Mouse (Mus musculus) kidney, postnatal 0 days (tissue): ENCODE measurements at regions not wholly inside any gene's neighbourhood (a gene's known extent, or its start where the extent isn't known, plus 50 kb on each side); places are given as distances from the start of the nearest gene placed in this dataset.

Source experiments
- ATAC-seq: fragments of 200-750 bp; cut with Nextera tagmentation; replicated peaks from 2 replicates; pipeline ENCODE4 v1.8.0; 2017; ENCODE audit warnings: low read depth, moderate number of reproducible peaks, moderate TSS enrichment, moderate library complexity; ENCODE audit not compliant: low FRiP score
- DNase-seq: peaks from one replicate; pipeline ENCODE4 v3.0.0-alpha.2; 2016; ENCODE audit warnings: low spot score
- H3K27ac ChIP-seq: fragments of 300-500 bp; sonication (generic); 2 replicates; pipeline ENCODE4 v1.5.1; 2014; ENCODE audit warnings: mild to moderate bottlenecking
- H3K27me3 ChIP-seq: fragments of 300-500 bp; sonication (generic); 2 replicates; pipeline ENCODE4 v1.6.1; 2014; ENCODE audit warnings: low read length, mixed read lengths; ENCODE audit not compliant: insufficient read depth
- H3K36me3 ChIP-seq: fragments of 300-500 bp; sonication (generic); 2 replicates; pipeline ENCODE4 v1.6.1; 2014; ENCODE audit warnings: low read length, mixed read lengths; ENCODE audit not compliant: insufficient read depth
- H3K4me1 ChIP-seq: fragments of 300-500 bp; sonication (generic); replicated peaks from 2 replicates; pipeline ENCODE4 v1.6.1; 2014; ENCODE audit warnings: antibody characterized with exemption, low read length, mixed read lengths; ENCODE audit not compliant: insufficient read depth
- H3K4me2 ChIP-seq: fragments of 300-500 bp; sonication (generic); 2 replicates; pipeline ENCODE4 v1.6.1; 2014; ENCODE audit warnings: mild to moderate bottlenecking, low read length, moderate library complexity, mixed read lengths
- H3K4me3 ChIP-seq: fragments of 300-500 bp; sonication (generic); replicated peaks from 2 replicates; pipeline ENCODE4 v1.5.1; 2014; ENCODE audit warnings: low read depth, low read length
- H3K9ac ChIP-seq: fragments of 300-500 bp; sonication (generic); 2 replicates; pipeline ENCODE4 v1.6.1; 2014; ENCODE audit warnings: low read depth, low read length
- H3K9me3 ChIP-seq: fragments of 300-500 bp; sonication (generic); replicated peaks from 2 replicates; pipeline ENCODE4 v1.6.1; 2016; ENCODE audit warnings: low read length, inconsistent platforms, mixed read lengths
- CTCF ChIP-seq: IDR thresholded peaks from 2 replicates; pipeline ENCODE4 v1.5.1; 2016; ENCODE audit warnings: antibody characterized with exemption, low read depth, mild to moderate bottlenecking, moderate library complexity
- WGBS: fragments of 180-500 bp; shearing (Covaris S2); extraction: QIAGEN DNeasy Blood & Tissue Kit; methylation state at CpG from one replicate; pipeline ENCODE4 v1.1.7; 2014; 5-methylcytosine and 5-hydroxymethylcytosine counted together

GRCm38 (mm10) chr9:25655767-25656513, 174.6 kb downstream of the Eepd1 start:
- Histone ChIP-seq H3K4me2 (no peak overlapping the region), H3K27ac (no peak overlapping the region), H3K36me3 (no peaks in the 10 kb centered on the region), H3K4me1 (no peaks in the 10 kb centered on the region), H3K4me3 (no peak overlapping the region), H3K9me3 (no peaks in the 10 kb centered on the region), H3K9ac (no peak overlapping the region), H3K27me3 (no peaks in the 10 kb centered on the region)
- ATAC-seq (no peak), DNase-seq (peak; percentile 69)
- TF ChIP-seq CTCF = peak; percentile 84
- WGBS = 5% methylated on average over 3 of the region's 3 CpGs

GRCm38 (mm10) chr9:25656534-25656933, 175.2 kb downstream of the Eepd1 start:
- no peak for DNase-seq
- Histone ChIP-seq H3K9me3 (no peaks in the 10 kb centered on the region), H3K9ac (no peak overlapping the region), H3K36me3 (no peaks in the 10 kb centered on the region), H3K27ac (no peak overlapping the region), H3K4me3 (no peak overlapping the region), H3K4me2 (no peak overlapping the region), H3K27me3 (no peaks in the 10 kb centered on the region), H3K4me1 (no peaks in the 10 kb centered on the region)
- TF ChIP-seq CTCF = no peak
- no peak for ATAC-seq
- 88% methylated on average over 3 of the region's 3 CpGs for WGBS

DNA sequence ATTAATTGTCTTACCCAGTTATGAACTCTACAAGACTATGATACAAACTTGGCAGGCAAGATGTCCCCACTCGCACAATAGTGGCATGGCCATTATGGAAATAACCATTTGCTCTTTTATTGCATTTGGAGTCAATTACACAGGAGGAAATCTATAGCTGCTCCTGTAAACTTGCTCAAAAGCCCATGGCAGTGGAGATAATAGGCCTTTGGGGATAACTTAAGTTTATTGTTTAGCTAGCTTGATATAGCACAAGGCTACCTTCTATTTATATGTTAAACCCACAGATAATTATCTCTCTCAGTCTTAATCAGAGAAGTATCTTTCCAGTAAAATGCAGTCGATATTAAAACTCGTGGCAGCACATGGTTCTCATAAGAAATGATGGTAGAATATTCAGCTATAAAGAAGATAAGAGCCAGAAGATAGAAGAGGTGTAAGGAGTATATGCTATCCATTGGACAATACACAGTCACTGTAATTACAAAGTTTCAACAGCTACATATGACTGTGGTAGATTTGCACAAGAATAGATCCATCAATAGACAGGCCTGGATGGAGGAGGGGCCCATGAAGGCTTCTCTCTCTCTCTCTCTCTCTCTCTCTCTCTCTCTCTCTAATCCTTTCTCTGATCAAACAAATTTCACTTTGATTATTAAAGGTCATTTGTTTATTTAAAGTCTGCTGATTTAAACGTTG, 202.4 kb downstream of the Eepd1 start:
- WGBS = 80% methylated on average over 4 of the region's 4 CpGs
- TF ChIP-seq CTCF = no peak
- no peaks in the 10 kb centered on the region for H3K9me3 ChIP-seq
- no peak overlapping the region for H3K9ac ChIP-seq
- ATAC-seq = no peak
- H3K36me3 ChIP-seq = no peaks in the 10 kb centered on the region
- H3K4me1 ChIP-seq = no peaks in the 10 kb centered on the region
- H3K4me2 ChIP-seq = no peak overlapping the region
- DNase-seq = no peak
- H3K27ac ChIP-seq = no peak overlapping the region
- no peaks in the 10 kb centered on the region for H3K27me3 ChIP-seq
- H3K4me3 ChIP-seq = no peak overlapping the region

- Histone ChIP-seq H3K9ac (no peak overlapping the region), H3K4me3 (no peak overlapping the region), H3K27me3 (no peaks in the 10 kb centered on the region), H3K4me2 (no peak overlapping the region), H3K9me3 (no peaks in the 10 kb centered on the region), H3K36me3 (no peaks in the 10 kb centered on the region), H3K27ac (no peak overlapping the region), H3K4me1 (no peaks in the 10 kb centered on the region)
- DNase-seq (peak; percentile 22), ATAC-seq (no peak)
- 44% methylated on average over 5 of the region's 5 CpGs for WGBS
- TF ChIP-seq CTCF = peak; percentile 58
These were observed 212.3 kb downstream of the Eepd1 start for GRCm38 (mm10) chr9:25693632-25694031.

DNA sequence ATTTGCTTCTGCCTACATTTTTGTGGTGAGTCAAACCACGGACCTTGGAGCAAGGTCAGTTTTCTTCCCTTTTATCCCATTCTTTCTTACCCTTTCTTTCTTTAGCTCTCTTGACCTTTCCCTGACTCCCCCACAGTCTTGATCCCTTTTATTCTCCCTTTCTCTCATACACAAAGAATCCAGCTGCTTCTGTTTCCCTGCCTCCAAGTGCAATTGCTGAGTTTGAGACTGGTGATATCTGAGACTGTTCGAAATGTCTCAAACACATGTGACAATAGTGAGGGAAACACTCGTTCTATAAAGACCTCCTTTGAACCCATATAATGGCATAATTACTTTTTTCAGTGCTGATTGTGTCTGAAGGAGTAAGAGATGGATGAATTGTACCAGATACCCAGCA, 213.7 kb downstream of the Eepd1 start:
- Histone ChIP-seq H3K9me3 (no peaks in the 10 kb centered on the region), H3K9ac (no peak overlapping the region), H3K4me3 (no peak overlapping the region), H3K4me1 (no peaks in the 10 kb centered on the region), H3K4me2 (no peak overlapping the region), H3K27me3 (no peaks in the 10 kb centered on the region), H3K36me3 (no peaks in the 10 kb centered on the region), H3K27ac (no peak overlapping the region)
- no peak for TF ChIP-seq CTCF
- no peak for DNase-seq
- no peak for ATAC-seq
- WGBS = 34% methylated on average over 3 of the region's 3 CpGs

GRCm38 (mm10) chr9:25713636-25714035, 232.3 kb downstream of the Eepd1 start:
- no peak overlapping the region for H3K9ac ChIP-seq
- no peak overlapping the region for H3K4me2 ChIP-seq
- ATAC-seq (no peak), DNase-seq (no peak)
- H3K36me3 ChIP-seq = no peaks in the 10 kb centered on the region
- H3K27me3 ChIP-seq = no peaks in the 10 kb centered on the region
- no peaks in the 10 kb centered on the region for H3K9me3 ChIP-seq
- TF ChIP-seq CTCF = no peak
- no peak overlapping the region for H3K4me3 ChIP-seq
- no peaks in the 10 kb centered on the region for H3K4me1 ChIP-seq
- no peak overlapping the region for H3K27ac ChIP-seq
